In the genomic region with DNA sequence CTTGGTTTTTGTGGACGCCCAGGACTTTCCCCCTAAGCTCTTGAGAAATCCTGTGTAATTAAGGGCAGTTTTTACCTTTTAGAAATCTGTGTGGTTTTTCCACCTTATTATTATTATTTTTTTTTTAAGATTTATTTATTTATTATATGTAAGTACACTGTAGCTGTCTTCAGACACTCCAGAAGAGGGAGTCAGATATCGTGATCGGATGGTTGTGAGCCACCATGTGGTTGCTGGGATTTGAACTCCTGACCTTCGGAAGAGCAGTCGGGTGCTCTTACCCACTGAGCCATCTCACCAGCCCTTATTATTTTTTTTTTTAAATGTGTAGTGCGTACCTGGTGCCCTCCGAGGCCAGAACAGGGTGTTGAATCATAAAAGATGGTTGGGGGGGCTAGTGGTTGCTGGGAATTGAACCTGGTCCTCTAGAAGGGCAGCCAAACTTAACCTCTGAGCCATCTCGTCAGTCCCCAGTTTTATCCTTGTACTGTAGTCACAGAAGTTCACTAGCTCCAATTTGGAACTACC, we compare ENCODE assay signal across 8 mouse cellular contexts. TPM values are rescaled to one million over a fixed set of nuclear protein-coding genes. Genes with fewer than 3 reads are reported as not detected.
DNase-seq lines count a peak whose midpoint lies in the region; ATAC-seq and TF ChIP-seq lines count a peak whose summit lies in the region.
"Not testable (repeated sequence)": the region's sequence is repeated elsewhere in the genome, so short reads cannot be mapped to it uniquely, and the experiment has no call there.

No protein-coding gene starts in this region.

- H3K4me1 ChIP-seq in E14TG2a.4 (replicated peaks; ENCODE audit: low read depth, low read length), result peaks cover 18% of the 10 kb centered on the region
- H3K4me1 ChIP-seq in embryonic facial prominence, embryonic 11.5 days (ENCODE audit: control insufficient read depth, insufficient read depth, low read length); forebrain, postnatal 0 days (ENCODE audit: insufficient read depth); kidney, postnatal 0 days (replicated peaks; ENCODE audit: insufficient read depth, low read length); liver, embryonic 15.5 days (replicated peaks); stomach, embryonic 14.5 days (ENCODE audit: control insufficient read depth, insufficient read depth, low read length): not testable (repeated sequence)
- peaks cover 13% of the 10 kb centered on the region for H3K4me1 ChIP-seq in hindbrain, embryonic 13.5 days (replicated peaks)
- H3K4me1 ChIP-seq in midbrain, embryonic 14.5 days (ENCODE audit: control insufficient read depth, insufficient read depth, low read length), result peaks cover 11% of the 10 kb centered on the region

- TF ChIP-seq CTCF in E14TG2a.4 (conservative IDR thresholded peaks at IDR 0.05; ENCODE audit: low read length); forebrain, postnatal 0 days (IDR thresholded peaks at IDR 0.05; ENCODE audit: low read depth); kidney, postnatal 0 days (IDR thresholded peaks at IDR 0.05; ENCODE audit: low read depth): not testable (repeated sequence)

- peak overlapping the region; percentile 84; the same call in 1 of the 2 replicates for H3K9ac ChIP-seq in embryonic facial prominence, embryonic 11.5 days (replicated peaks; ENCODE audit: low read length)
- H3K9ac ChIP-seq in forebrain, postnatal 0 days, result peak overlapping the region; percentile 78
- H3K9ac ChIP-seq in hindbrain, embryonic 13.5 days, result peak overlapping the region; percentile 92
- peak overlapping the region; percentile 91 for H3K9ac ChIP-seq in kidney, postnatal 0 days (ENCODE audit: low read depth, low read length)
- H3K9ac ChIP-seq in liver, embryonic 15.5 days, result peak overlapping the region; percentile 82
- H3K9ac ChIP-seq in midbrain, embryonic 14.5 days (replicated peaks; ENCODE audit: low read length), result peak overlapping the region; percentile 88
- peak overlapping the region; percentile 88 for H3K9ac ChIP-seq in stomach, embryonic 14.5 days (replicated peaks; ENCODE audit: low read depth, low read length)

- 35% methylated on average over 8 of the region's 8 CpGs for whole genome bisulfite sequencing in embryonic facial prominence, embryonic 11.5 days
- WGBS in forebrain, postnatal 0 days, result 35% methylated on average over 8 of the region's 8 CpGs
- 35% methylated on average over 8 of the region's 8 CpGs for WGBS in hindbrain, embryonic 13.5 days
- WGBS in kidney, postnatal 0 days, result 34% methylated on average over 8 of the region's 8 CpGs
- 20% methylated on average over 8 of the region's 8 CpGs for WGBS in liver, embryonic 15.5 days (ENCODE audit: insufficient replicate concordance)
- WGBS in midbrain, embryonic 14.5 days, result 39% methylated on average over 8 of the region's 8 CpGs
- 32% methylated on average over 8 of the region's 8 CpGs for WGBS in stomach, embryonic 14.5 days

- peaks cover 55% of the 10 kb centered on the region for H3K36me3 ChIP-seq in E14TG2a.4 (ENCODE audit: insufficient read depth, low read length)
- not testable (repeated sequence) for H3K36me3 ChIP-seq in embryonic facial prominence, embryonic 11.5 days (replicated peaks; ENCODE audit: control insufficient read depth, insufficient read depth, low read depth, low read length)
- peaks cover 19% of the 10 kb centered on the region for H3K36me3 ChIP-seq in forebrain, postnatal 0 days (ENCODE audit: insufficient read depth)
- H3K36me3 ChIP-seq in hindbrain, embryonic 13.5 days, result peaks cover 26% of the 10 kb centered on the region
- H3K36me3 ChIP-seq in kidney, postnatal 0 days (ENCODE audit: insufficient read depth, low read length), result peaks cover 13% of the 10 kb centered on the region; the same call in 1 of the 2 replicates
- peaks cover 27% of the 10 kb centered on the region for H3K36me3 ChIP-seq in liver, embryonic 15.5 days (replicated peaks)
- peaks cover 20% of the 10 kb centered on the region for H3K36me3 ChIP-seq in midbrain, embryonic 14.5 days (ENCODE audit: control insufficient read depth, insufficient read depth, low read length)
- H3K36me3 ChIP-seq in stomach, embryonic 14.5 days (ENCODE audit: control insufficient read depth, insufficient read depth, low read length), result peaks cover 11% of the 10 kb centered on the region

- ATAC-seq in embryonic facial prominence, embryonic 11.5 days (replicated peaks; ENCODE audit: insufficient number of reproducible peaks, low FRiP score, low TSS enrichment, low read depth); forebrain, postnatal 0 days; hindbrain, embryonic 13.5 days (ENCODE audit: low FRiP score); kidney, postnatal 0 days (replicated peaks; ENCODE audit: low FRiP score, low read depth); liver, embryonic 15.5 days (ENCODE audit: insufficient read depth); midbrain, embryonic 14.5 days (ENCODE audit: low FRiP score, low TSS enrichment); stomach, embryonic 14.5 days (ENCODE audit: insufficient number of reproducible peaks, insufficient read depth, low FRiP score, low read depth): not testable (repeated sequence)

- not testable (repeated sequence) for H3K27ac ChIP-seq in embryonic facial prominence, embryonic 11.5 days (replicated peaks; ENCODE audit: low read depth, low read length); stomach, embryonic 14.5 days (ENCODE audit: low read length)
- peak overlapping the region; percentile 80 for H3K27ac ChIP-seq in forebrain, postnatal 0 days (ENCODE audit: low read depth, low read length)
- H3K27ac ChIP-seq in hindbrain, embryonic 13.5 days, result peak overlapping the region; percentile 94
- H3K27ac ChIP-seq in kidney, postnatal 0 days, result peak overlapping the region; percentile 94
- H3K27ac ChIP-seq in liver, embryonic 15.5 days (replicated peaks), result peak overlapping the region; percentile 88; the same call in 1 of the 2 replicates
- H3K27ac ChIP-seq in midbrain, embryonic 14.5 days (replicated peaks; ENCODE audit: low read depth, low read length), result peak overlapping the region; percentile 89

- H3K27me3 ChIP-seq in E14TG2a.4 (ENCODE audit: insufficient read depth, low read length); embryonic facial prominence, embryonic 11.5 days (ENCODE audit: control insufficient read depth, insufficient read depth, low read length); forebrain, postnatal 0 days (ENCODE audit: insufficient read depth, low read length); hindbrain, embryonic 13.5 days; kidney, postnatal 0 days (ENCODE audit: insufficient read depth, low read length); liver, embryonic 15.5 days; midbrain, embryonic 14.5 days (ENCODE audit: control insufficient read depth, insufficient read depth, low read length); stomach, embryonic 14.5 days (ENCODE audit: control insufficient read depth, insufficient read depth, low read length): not testable (repeated sequence)

- DNase-seq in embryonic facial prominence, embryonic 11.5 days (ENCODE audit: low spot score); forebrain, postnatal 0 days; kidney, postnatal 0 days (ENCODE audit: low spot score); midbrain, embryonic 14.5 days: not testable (repeated sequence)

- H3K4me3 ChIP-seq in E14TG2a.4 (replicated peaks; ENCODE audit: low read length), result peak overlapping the region; percentile 98
- peak overlapping the region; percentile 76 for H3K4me3 ChIP-seq in embryonic facial prominence, embryonic 11.5 days (ENCODE audit: low read depth, low read length)
- peak overlapping the region; percentile 57 for H3K4me3 ChIP-seq in forebrain, postnatal 0 days (ENCODE audit: low read depth, low read length)
- H3K4me3 ChIP-seq in hindbrain, embryonic 13.5 days, result peak overlapping the region; percentile 90
- H3K4me3 ChIP-seq in kidney, postnatal 0 days (replicated peaks; ENCODE audit: low read depth, low read length), result peak overlapping the region; percentile 89
- peak overlapping the region; percentile 89 for H3K4me3 ChIP-seq in liver, embryonic 15.5 days (replicated peaks)
- peak overlapping the region; percentile 80 for H3K4me3 ChIP-seq in midbrain, embryonic 14.5 days (replicated peaks; ENCODE audit: low read depth, low read length)
- H3K4me3 ChIP-seq in stomach, embryonic 14.5 days (ENCODE audit: low read depth, low read length), result peak overlapping the region; percentile 90

- H3K9me3 ChIP-seq in E14TG2a.4 (ENCODE audit: low read length); embryonic facial prominence, embryonic 11.5 days (replicated peaks; ENCODE audit: control insufficient read depth, low read length); forebrain, postnatal 0 days (ENCODE audit: low read length); hindbrain, embryonic 13.5 days; kidney, postnatal 0 days (replicated peaks; ENCODE audit: low read length); liver, embryonic 15.5 days (replicated peaks); midbrain, embryonic 14.5 days (ENCODE audit: control insufficient read depth, low read length); stomach, embryonic 14.5 days (ENCODE audit: control insufficient read depth, low read depth, low read length): not testable (repeated sequence)

- peak overlapping the region; percentile 52 for H3K4me2 ChIP-seq in embryonic facial prominence, embryonic 11.5 days (ENCODE audit: low read depth, low read length)
- peak overlapping the region; percentile 50 for H3K4me2 ChIP-seq in forebrain, postnatal 0 days (ENCODE audit: low read depth)
- peak overlapping the region; percentile 57 for H3K4me2 ChIP-seq in hindbrain, embryonic 13.5 days
- H3K4me2 ChIP-seq in kidney, postnatal 0 days (ENCODE audit: low read length), result peak overlapping the region; percentile 59
- H3K4me2 ChIP-seq in liver, embryonic 15.5 days, result peak overlapping the region; percentile 64
- H3K4me2 ChIP-seq in midbrain, embryonic 14.5 days (ENCODE audit: low read length), result peak overlapping the region; percentile 57
- H3K4me2 ChIP-seq in stomach, embryonic 14.5 days (replicated peaks; ENCODE audit: low read depth, low read length), result peak overlapping the region; percentile 50

RNA-seq across cellular contexts. Expression of a gene that starts 0.7 kb away (rescaled TPM):
- polyA plus RNA-seq in embryonic facial prominence, embryonic 11.5 days (2014; fragmentation: Nextera tagmentation; extraction: Ambion mirVana), result 30.2 and 32.0 TPM in 2 replicates
- total RNA-seq in forebrain, postnatal 0 days (2014; rRNA removed), result 25.1 and 32.1 TPM in 2 replicates
- 12.8 and 15.5 TPM in 2 replicates for polyA plus RNA-seq in forebrain, postnatal 0 days (2015; fragmentation: Nextera tagmentation; extraction: Ambion mirVana)
- polyA plus RNA-seq in hindbrain, embryonic 13.5 days (2015; fragmentation: Nextera tagmentation; extraction: Ambion mirVana), result 35.3 and 39.5 TPM in 2 replicates
- polyA plus RNA-seq in kidney, postnatal 0 days (2015; fragmentation: Nextera tagmentation; extraction: Ambion mirVana), result 20.4 and 26.2 TPM in 2 replicates
- 16.6 and 17.1 TPM in 2 replicates for polyA plus RNA-seq in liver, embryonic 15.5 days (2015; fragmentation: Nextera tagmentation; extraction: Ambion mirVana)
- 26.9 and 36.5 TPM in 2 replicates for polyA plus RNA-seq in midbrain, embryonic 14.5 days (2014; fragmentation: Nextera tagmentation; extraction: Ambion mirVana)
- polyA plus RNA-seq in stomach, embryonic 14.5 days (2014; fragmentation: Nextera tagmentation; extraction: Ambion mirVana), result 33.0 and 33.9 TPM in 2 replicates

RNA-seq across cellular contexts. Expression of a gene that starts 0.7 kb away (rescaled TPM):
- polyA plus RNA-seq in embryonic facial prominence, embryonic 11.5 days (2014; fragmentation: Nextera tagmentation; extraction: Ambion mirVana), result 78.0 and 84.7 TPM in 2 replicates
- total RNA-seq in forebrain, postnatal 0 days (2014; rRNA removed), result 48.6 and 77.5 TPM in 2 replicates
- 43.5 and 52.1 TPM in 2 replicates for polyA plus RNA-seq in forebrain, postnatal 0 days (2015; fragmentation: Nextera tagmentation; extraction: Ambion mirVana)
- polyA plus RNA-seq in hindbrain, embryonic 13.5 days (2015; fragmentation: Nextera tagmentation; extraction: Ambion mirVana), result 45.8 and 49.2 TPM in 2 replicates
- 65.8 and 71.0 TPM in 2 replicates for polyA plus RNA-seq in kidney, postnatal 0 days (2015; fragmentation: Nextera tagmentation; extraction: Ambion mirVana)
- 19.2 and 20.7 TPM in 2 replicates for polyA plus RNA-seq in liver, embryonic 15.5 days (2015; fragmentation: Nextera tagmentation; extraction: Ambion mirVana)
- polyA plus RNA-seq in midbrain, embryonic 14.5 days (2014; fragmentation: Nextera tagmentation; extraction: Ambion mirVana), result 46.1 and 48.1 TPM in 2 replicates
- polyA plus RNA-seq in stomach, embryonic 14.5 days (2014; fragmentation: Nextera tagmentation; extraction: Ambion mirVana), result 82.1 and 86.3 TPM in 2 replicates

RNA-seq across cellular contexts. Expression of a gene that starts 39.4 kb away (rescaled TPM):
- 0.42 and 1.4 TPM in 2 replicates for polyA plus RNA-seq in embryonic facial prominence, embryonic 11.5 days (2014; fragmentation: Nextera tagmentation; extraction: Ambion mirVana)
- total RNA-seq in forebrain, postnatal 0 days (2014; rRNA removed), result 0.62 TPM in 1 of 2 replicates, not detected in the other
- 1.0 and 1.7 TPM in 2 replicates for polyA plus RNA-seq in forebrain, postnatal 0 days (2015; fragmentation: Nextera tagmentation; extraction: Ambion mirVana)
- 0.86 and 1.8 TPM in 2 replicates for polyA plus RNA-seq in hindbrain, embryonic 13.5 days (2015; fragmentation: Nextera tagmentation; extraction: Ambion mirVana)
- polyA plus RNA-seq in kidney, postnatal 0 days (2015; fragmentation: Nextera tagmentation; extraction: Ambion mirVana), result 4.1 and 5.2 TPM in 2 replicates
- polyA plus RNA-seq in liver, embryonic 15.5 days (2015; fragmentation: Nextera tagmentation; extraction: Ambion mirVana), result 0.40 and 0.64 TPM in 2 replicates
- polyA plus RNA-seq in midbrain, embryonic 14.5 days (2014; fragmentation: Nextera tagmentation; extraction: Ambion mirVana), result 0.61 and 1.1 TPM in 2 replicates
- polyA plus RNA-seq in stomach, embryonic 14.5 days (2014; fragmentation: Nextera tagmentation; extraction: Ambion mirVana), result 6.1 and 7.4 TPM in 2 replicates

RNA-seq across cellular contexts. Expression of a gene that starts 59.7 kb away (rescaled TPM):
- polyA plus RNA-seq in embryonic facial prominence, embryonic 11.5 days (2014; fragmentation: Nextera tagmentation; extraction: Ambion mirVana), result 25.9 and 28.3 TPM in 2 replicates
- total RNA-seq in forebrain, postnatal 0 days (2014; rRNA removed), result 49.2 and 54.3 TPM in 2 replicates
- 49.2 and 50.6 TPM in 2 replicates for polyA plus RNA-seq in forebrain, postnatal 0 days (2015; fragmentation: Nextera tagmentation; extraction: Ambion mirVana)
- 37.3 and 40.1 TPM in 2 replicates for polyA plus RNA-seq in hindbrain, embryonic 13.5 days (2015; fragmentation: Nextera tagmentation; extraction: Ambion mirVana)
- polyA plus RNA-seq in kidney, postnatal 0 days (2015; fragmentation: Nextera tagmentation; extraction: Ambion mirVana), result 59.0 and 63.1 TPM in 2 replicates
- 26.0 and 28.3 TPM in 2 replicates for polyA plus RNA-seq in liver, embryonic 15.5 days (2015; fragmentation: Nextera tagmentation; extraction: Ambion mirVana)
- polyA plus RNA-seq in midbrain, embryonic 14.5 days (2014; fragmentation: Nextera tagmentation; extraction: Ambion mirVana), result 32.4 and 38.7 TPM in 2 replicates
- 32.4 and 33.8 TPM in 2 replicates for polyA plus RNA-seq in stomach, embryonic 14.5 days (2014; fragmentation: Nextera tagmentation; extraction: Ambion mirVana)
